Mouse (Mus musculus) stomach, embryonic 16.5 days (tissue): ENCODE results near the gene Ccdc15. TPM values are rescaled to one million over a fixed set of nuclear protein-coding genes. Genes with fewer than 3 reads are reported as not detected.
"Not testable (repeated sequence)": the region's sequence is repeated elsewhere in the genome, so short reads cannot be mapped to it uniquely, and the experiment has no call there.

Experiments used
- ATAC-seq: fragments of 200-750 bp; cut with Nextera tagmentation; 2 replicates; pipeline ENCODE4 v1.8.0; 2017; ENCODE audit warnings: moderate number of reproducible peaks, moderate TSS enrichment; ENCODE audit not compliant: insufficient read depth, low FRiP score
- H3K27ac ChIP-seq: fragments of 300-500 bp; sonication (generic); 2 replicates; pipeline ENCODE4 v1.5.1; 2014; ENCODE audit warnings: low read length
- H3K27me3 ChIP-seq: fragments of 300-500 bp; sonication (generic); 2 replicates; pipeline ENCODE4 v1.6.1; 2014; ENCODE audit warnings: low read length, control low read depth, mixed read lengths; ENCODE audit not compliant: control insufficient read depth, insufficient read depth
- H3K36me3 ChIP-seq: fragments of 300-500 bp; sonication (generic); 2 replicates; pipeline ENCODE4 v1.6.1; 2014; ENCODE audit warnings: low read length; ENCODE audit not compliant: control insufficient read depth, insufficient read depth
- H3K4me1 ChIP-seq: fragments of 300-500 bp; sonication (generic); 2 replicates; pipeline ENCODE4 v1.6.1; 2014; ENCODE audit warnings: low read length, control low read depth, mixed read lengths; ENCODE audit not compliant: control insufficient read depth, insufficient read depth
- H3K4me2 ChIP-seq: fragments of 300-500 bp; sonication (generic); 2 replicates; pipeline ENCODE4 v1.6.1; 2014; ENCODE audit warnings: low read depth, low read length, mixed read lengths
- H3K4me3 ChIP-seq: fragments of 300-500 bp; sonication (generic); replicated peaks from 2 replicates; pipeline ENCODE4 v1.5.1; 2014; ENCODE audit warnings: mild to moderate bottlenecking, low read length
- H3K9ac ChIP-seq: fragments of 300-500 bp; sonication (generic); 2 replicates; pipeline ENCODE4 v1.6.1; 2014; ENCODE audit warnings: low read length
- H3K9me3 ChIP-seq: fragments of 300-500 bp; sonication (generic); replicated peaks from 2 replicates; pipeline ENCODE4 v1.6.1; 2016; ENCODE audit warnings: low read length, control low read depth; ENCODE audit not compliant: control insufficient read depth
- WGBS: fragments of 180-500 bp; shearing (Covaris S2); extraction: QIAGEN DNeasy Blood & Tissue Kit; methylation state at CpG from one replicate; pipeline ENCODE4 v1.1.7; 2014; 5-methylcytosine and 5-hydroxymethylcytosine counted together
- polyA plus RNA-seq: library from polyadenylated mRNA; unstranded; fragments of >200 nt; fragmentation: Nextera tagmentation; extraction: Ambion mirVana; gene quantifications from 2 replicates; pipeline ENCODE4 v1.2.1, GENCODE M21; 2015

The Ccdc15 gene
- polyA plus RNA-seq, 1 experiment from 2014 or later, result 5.0 TPM

DNA sequence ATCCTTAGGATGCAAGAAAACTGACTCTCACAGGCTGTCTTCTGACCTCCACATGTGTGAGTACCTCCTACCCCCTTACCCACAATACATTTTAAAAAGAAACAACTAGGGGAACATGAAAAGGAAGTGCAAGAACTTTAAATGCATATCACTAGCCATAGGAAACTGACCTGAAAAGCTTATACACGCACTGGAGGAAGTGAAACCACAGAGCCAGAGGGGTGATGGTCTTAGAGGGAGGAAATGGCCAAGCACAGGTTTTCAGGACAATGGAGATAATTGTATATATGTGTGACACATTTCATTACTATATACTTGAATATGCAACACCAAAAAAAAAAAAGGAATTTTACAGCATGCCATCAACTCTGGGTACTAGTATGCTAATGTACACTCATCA, 46.5 kb downstream of the Ccdc15 start:
- WGBS, result 81% methylated on average over 1 of the region's 1 CpGs
- Histone ChIP-seq H3K27me3 (no peaks in the 10 kb centered on the region), H3K27ac (no peak overlapping the region), H3K36me3 (no peaks in the 10 kb centered on the region), H3K4me2 (no peak overlapping the region), H3K9me3 (no peaks in the 10 kb centered on the region), H3K4me1 (no peaks in the 10 kb centered on the region), H3K4me3 (no peak overlapping the region), H3K9ac (no peak overlapping the region)
- ATAC-seq, result no peak

DNA sequence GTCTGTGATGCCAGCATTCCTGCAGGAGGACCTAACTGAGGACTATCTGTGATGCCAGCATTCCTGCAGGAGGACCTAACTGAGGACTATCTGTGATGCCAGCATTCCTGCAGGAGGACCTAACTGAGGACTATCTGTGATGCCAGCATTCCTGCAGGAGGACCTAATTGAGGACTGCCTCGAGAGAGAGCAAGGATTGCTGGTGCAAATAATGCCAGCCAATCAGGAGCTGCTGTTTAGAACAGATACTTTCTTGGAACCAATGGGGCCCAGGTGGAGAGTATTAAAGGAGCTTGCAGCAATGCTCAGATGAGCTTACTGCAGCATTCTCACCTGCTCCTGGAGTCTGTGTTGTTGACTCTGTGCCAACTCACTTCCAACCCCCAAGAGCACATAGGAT, 47.7 kb downstream of the Ccdc15 start:
- H3K27me3 ChIP-seq, H3K36me3 ChIP-seq, H3K4me2 ChIP-seq, H3K4me1 ChIP-seq, H3K27ac ChIP-seq, H3K9ac ChIP-seq, ATAC-seq, H3K9me3 ChIP-seq, H3K4me3 ChIP-seq: not testable (repeated sequence)
- 65% methylated on average over 1 of the region's 1 CpGs for WGBS

DNA sequence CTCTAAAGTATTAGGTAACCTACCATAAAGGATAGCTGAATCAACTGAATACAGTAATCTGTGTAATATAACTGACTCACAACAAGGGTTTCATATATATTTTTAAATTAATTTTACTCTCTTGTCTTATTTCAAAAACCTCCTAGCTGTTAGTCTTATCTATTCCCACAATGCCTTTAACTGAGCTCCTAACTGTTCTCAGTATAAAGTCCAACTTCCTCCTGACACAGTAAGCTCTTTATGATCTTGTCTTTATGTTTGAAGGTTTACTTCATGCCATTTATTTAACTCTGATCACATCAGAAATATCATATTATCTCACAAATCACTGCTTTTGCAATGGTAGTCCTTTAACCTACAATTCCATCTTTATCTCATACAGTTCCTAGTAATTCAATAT, 52.6 kb downstream of the Ccdc15 start:
- ATAC-seq, result no peak
- no peak overlapping the region for H3K4me3 ChIP-seq
- no peaks in the 10 kb centered on the region for H3K9me3 ChIP-seq
- H3K9ac ChIP-seq, result no peak overlapping the region
- no peaks in the 10 kb centered on the region for H3K4me1 ChIP-seq
- H3K4me2 ChIP-seq, result no peak overlapping the region
- H3K36me3 ChIP-seq, result no peaks in the 10 kb centered on the region
- H3K27ac ChIP-seq, result no peak overlapping the region
- no peaks in the 10 kb centered on the region for H3K27me3 ChIP-seq

DNA sequence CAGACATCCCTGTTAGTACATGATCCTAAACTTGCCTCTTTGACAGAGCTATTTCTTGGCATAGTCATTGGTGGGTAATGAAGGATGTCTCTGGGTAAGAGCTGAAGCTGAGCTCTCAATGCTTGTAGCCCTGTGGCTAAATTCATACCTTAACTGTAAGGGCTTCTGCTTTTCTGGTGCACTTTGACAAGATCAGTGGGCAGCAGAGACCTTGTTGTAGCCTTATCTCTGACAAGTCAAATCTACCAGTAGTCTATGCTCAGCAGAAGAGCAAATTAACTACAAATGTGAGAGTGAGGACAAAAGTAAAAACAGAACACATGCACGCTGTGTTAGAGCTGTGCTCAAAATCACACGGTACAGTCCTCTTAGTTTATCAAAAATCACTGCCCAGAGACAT, 81.6 kb downstream of the Ccdc15 start:
- 81% methylated on average over 2 of the region's 2 CpGs for WGBS
- Histone ChIP-seq H3K27me3 (no peaks in the 10 kb centered on the region), H3K27ac (no peak overlapping the region), H3K4me2 (no peak overlapping the region), H3K4me3 (no peak overlapping the region), H3K9ac (no peak overlapping the region), H3K4me1 (no peaks in the 10 kb centered on the region), H3K9me3 (no peaks in the 10 kb centered on the region), H3K36me3 (no peaks in the 10 kb centered on the region)
- ATAC-seq, result no peak

DNA sequence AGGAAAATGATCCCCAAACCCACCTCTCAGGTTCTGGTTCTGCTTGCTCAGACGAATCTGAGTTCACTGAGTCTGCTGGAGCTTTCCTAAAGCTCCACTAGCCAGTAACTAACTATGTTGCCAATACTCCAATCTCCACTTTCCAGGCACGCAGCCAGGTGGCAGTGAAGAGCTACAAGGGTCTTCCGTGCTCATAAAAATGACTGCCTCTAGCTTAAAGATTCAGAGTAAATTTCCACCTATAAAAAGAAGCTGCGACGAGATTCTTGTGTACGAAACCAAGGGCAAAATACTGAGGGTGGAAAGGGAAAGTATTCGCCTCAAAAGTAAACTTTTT, 92.4 kb downstream of the Ccdc15 start:
- peak overlapping the region; percentile 37 for H3K27ac ChIP-seq
- H3K4me2 ChIP-seq, result peak overlapping the region; percentile 88
- H3K27me3 ChIP-seq, result peaks cover 8% of the 10 kb centered on the region
- ATAC-seq, result peak; percentile 9; the same call in 1 of the 2 replicates
- no peaks in the 10 kb centered on the region for H3K9me3 ChIP-seq
- peaks cover 9% of the 10 kb centered on the region for H3K4me1 ChIP-seq
- H3K4me3 ChIP-seq, result peak overlapping the region; percentile 50
- H3K36me3 ChIP-seq, result no peaks in the 10 kb centered on the region
- 24% methylated on average over 7 of the region's 7 CpGs for WGBS
- H3K9ac ChIP-seq, result peak overlapping the region; percentile 70

DNA sequence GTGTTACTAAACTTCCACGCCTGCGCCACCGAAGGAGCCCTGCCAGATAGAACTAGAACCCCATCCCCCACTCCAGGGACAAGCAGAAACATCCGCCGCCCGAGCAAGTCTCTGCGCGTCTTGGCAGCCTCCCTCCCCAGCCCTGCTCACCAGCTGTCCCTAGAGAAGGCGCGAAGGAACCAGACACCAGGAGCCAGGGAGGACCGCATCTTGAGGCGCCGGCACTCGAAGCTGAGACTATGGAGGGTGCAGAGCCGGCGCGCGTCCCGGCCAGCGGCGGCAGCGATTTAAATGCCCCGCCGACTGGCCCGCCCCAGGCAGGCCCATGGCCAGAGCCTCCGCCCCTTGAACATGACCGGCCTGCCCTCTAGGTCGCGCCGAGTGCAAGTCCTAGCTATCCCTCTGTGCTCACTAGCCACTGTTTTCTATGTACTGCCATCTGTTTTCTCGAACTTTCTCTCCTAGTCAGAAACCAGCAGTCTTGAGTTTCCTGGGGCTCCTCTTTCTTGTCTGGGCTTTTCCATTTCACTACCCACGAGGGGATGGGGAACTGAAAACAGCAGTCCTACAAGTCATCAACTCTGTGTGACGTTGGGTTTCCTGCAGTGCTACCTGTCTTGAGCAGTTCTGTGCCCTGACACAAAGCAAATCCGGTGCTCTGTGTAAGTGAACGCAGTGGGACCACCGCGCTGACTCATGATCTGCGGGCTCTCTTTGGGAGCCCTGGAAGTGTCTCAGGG, 92.9 kb downstream of the Ccdc15 start, which contains the start of gene Slc37a2:
TSS of gene Slc37a2 (minus strand) at position 590 of the 740 bp plus-strand sequence.
- no peaks in the 10 kb centered on the region for H3K9me3 ChIP-seq
- peak within 1 kb of the TSS; percentile 37 for H3K27ac ChIP-seq
- H3K4me3 ChIP-seq, result peak within 1 kb of the TSS; percentile 50
- 2% methylated on average over 38 of the region's 38 CpGs for WGBS
- no peaks in the 10 kb centered on the region for H3K36me3 ChIP-seq
- H3K4me1 ChIP-seq, result peaks cover 9% of the 10 kb centered on the region
- H3K27me3 ChIP-seq, result peaks cover 8% of the 10 kb centered on the region
- peak within 1 kb of the TSS; percentile 70 for H3K9ac ChIP-seq
- peak; percentile 80 for ATAC-seq
- peak within 1 kb of the TSS; percentile 88 for H3K4me2 ChIP-seq

DNA sequence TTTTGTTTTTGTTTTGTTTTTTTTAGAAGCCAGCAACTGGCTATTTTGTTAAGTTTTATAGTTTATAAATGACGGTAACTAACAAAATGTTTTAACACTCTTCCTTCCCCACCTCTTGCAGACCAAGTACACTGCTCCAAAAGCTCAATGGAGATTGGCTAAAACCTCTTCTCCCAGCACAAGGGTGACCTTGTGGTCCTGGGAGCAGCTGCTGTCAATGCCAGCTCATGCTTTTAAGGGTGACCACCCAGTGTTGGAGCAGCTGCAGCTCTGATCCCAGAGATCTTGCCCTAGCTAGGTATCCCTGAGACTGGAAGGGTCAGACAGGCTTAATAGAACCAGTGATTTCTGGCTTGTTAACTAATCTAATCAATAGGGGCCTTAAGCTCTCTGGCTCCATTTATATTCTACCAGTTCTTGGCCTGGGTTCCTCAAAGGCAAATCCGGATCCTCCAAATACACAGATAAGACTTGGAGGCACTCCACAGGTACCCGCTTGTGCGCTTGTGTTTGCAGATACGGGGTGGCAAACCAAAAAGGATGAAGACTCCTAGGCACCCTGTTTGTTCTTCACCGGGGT, 93.6 kb downstream of the Ccdc15 start:
- Histone ChIP-seq H3K9me3 (no peaks in the 10 kb centered on the region), H3K27me3 (peaks cover 8% of the 10 kb centered on the region), H3K4me1 (peaks cover 9% of the 10 kb centered on the region), H3K4me2 (peak overlapping the region; percentile 88), H3K27ac (no peak overlapping the region), H3K4me3 (peak overlapping the region; percentile 50), H3K36me3 (no peaks in the 10 kb centered on the region), H3K9ac (no peak overlapping the region)
- 21% methylated on average over 6 of the region's 6 CpGs for WGBS
- ATAC-seq, result peak; percentile 18; the same call in 1 of the 2 replicates

DNA sequence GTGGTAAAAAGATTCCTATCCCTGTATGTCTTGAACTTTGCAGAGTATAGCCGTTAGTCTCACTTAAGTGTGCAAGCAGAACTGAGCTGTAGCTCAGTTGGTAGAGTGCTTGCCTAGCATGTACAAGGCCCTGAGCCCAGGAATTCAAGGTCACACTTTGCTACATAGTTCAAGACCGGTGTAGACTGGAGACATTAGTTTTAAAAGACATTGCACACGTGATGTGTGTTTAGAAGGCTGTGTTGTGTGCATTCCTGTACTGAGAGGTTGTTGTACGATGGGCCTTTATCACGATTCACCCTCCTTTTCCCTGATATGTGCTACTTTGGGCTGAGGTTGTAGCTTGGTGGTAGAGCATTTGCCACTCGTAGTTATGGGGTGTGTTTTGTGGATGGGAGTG, 97.6 kb downstream of the Ccdc15 start:
- H3K36me3 ChIP-seq, result no peaks in the 10 kb centered on the region
- H3K4me3 ChIP-seq, result no peak overlapping the region
- 76% methylated on average over 6 of the region's 6 CpGs for WGBS
- peaks cover 3% of the 10 kb centered on the region for H3K27me3 ChIP-seq
- peaks cover 14% of the 10 kb centered on the region for H3K4me1 ChIP-seq
- ATAC-seq, result no peak
- no peak overlapping the region for H3K4me2 ChIP-seq
- no peak overlapping the region for H3K9ac ChIP-seq
- H3K27ac ChIP-seq, result no peak overlapping the region
- H3K9me3 ChIP-seq, result no peaks in the 10 kb centered on the region

DNA sequence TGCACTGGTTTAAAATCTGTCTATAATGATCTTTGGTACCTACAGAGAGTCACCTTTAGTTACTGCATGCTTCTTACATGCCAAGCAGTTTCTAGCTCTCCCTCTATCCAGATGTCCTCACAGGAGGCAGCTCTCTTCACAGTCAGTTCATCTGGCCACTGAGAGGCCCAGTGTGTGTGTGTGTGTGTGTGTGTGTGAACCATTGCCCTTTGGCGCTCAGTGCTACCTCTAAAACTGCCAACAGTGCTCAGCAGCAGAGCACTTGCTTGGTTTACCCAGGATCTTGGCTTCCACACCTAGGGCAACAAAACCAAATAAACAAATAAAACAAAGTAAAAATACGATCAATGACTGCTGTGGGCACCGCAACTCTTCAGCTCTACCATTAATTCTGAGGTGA, 98.3 kb downstream of the Ccdc15 start:
- no peak for ATAC-seq
- H3K4me2 ChIP-seq, result no peak overlapping the region
- peaks cover 11% of the 10 kb centered on the region for H3K4me1 ChIP-seq
- no peaks in the 10 kb centered on the region for H3K36me3 ChIP-seq
- 80% methylated on average over 3 of the region's 3 CpGs for WGBS
- no peak overlapping the region for H3K9ac ChIP-seq
- no peak overlapping the region for H3K27ac ChIP-seq
- H3K4me3 ChIP-seq, result no peak overlapping the region
- H3K9me3 ChIP-seq, result no peaks in the 10 kb centered on the region
- peaks cover 3% of the 10 kb centered on the region for H3K27me3 ChIP-seq
